Mouse (Mus musculus): ENCODE data around the gene Tef. TPM values are rescaled to one million over a fixed set of nuclear protein-coding genes. Genes with fewer than 3 reads are reported as not detected.

Gene Tef
- total and polyA plus RNA-seq, 3 experiments, result 12.3 to 21.7 TPM; not detected in 1

GRCm38 (mm10) chr15:81781816-81782215 is 20.4 kb upstream of the Tef start:
- Histone ChIP-seq H3K4me1 (ENCODE audit: control insufficient read depth in 1 of 2, insufficient read depth in 2 of 2, low read length in 2 of 2) (peaks cover 0 to 4% of the 10 kb centered on the region in 2 experiments; a peak in 2 of 4 replicates), H3K27me3 (ENCODE audit: control insufficient read depth in 1 of 2, insufficient read depth in 2 of 2, low read length in 2 of 2) (no peaks in the 10 kb centered on the region), H3K27ac (ENCODE audit: control insufficient read depth, low read depth, low read length) (no peak overlapping the region), H3K4me3 (ENCODE audit: control insufficient read depth in 1 of 2, insufficient read depth in 1 of 2, low read depth in 2 of 2, low read length in 2 of 2) (no peak overlapping the region), H3K9ac (ENCODE audit: control insufficient read depth, low read depth, low read length, poor library complexity, severe bottlenecking) (no peak overlapping the region), H3K9me3 (replicated peaks; ENCODE audit: insufficient read depth, low read length) (no peaks in the 10 kb centered on the region), H3K36me3 (ENCODE audit: control insufficient read depth in 1 of 2, insufficient read depth in 2 of 2, low read length in 2 of 2) (no peaks in the 10 kb centered on the region; a peak in 1 of 4 replicates), H3K79me2 (ENCODE audit: control insufficient read depth, insufficient read depth, low read length, poor library complexity) (no peaks in the 10 kb centered on the region)
- DNase-seq (ENCODE audit: low read depth, low spot score), result no peak
- TF ChIP-seq SMC3 (IDR thresholded peaks at IDR 0.05; ENCODE audit: low read depth, low read length), result no peak
- no peak for TF ChIP-seq MYB (IDR thresholded peaks at IDR 0.05; ENCODE audit: low read depth, low read length)
- TF ChIP-seq USF1 (IDR thresholded peaks at IDR 0.05; ENCODE audit: low read depth, low read length), result no peak
- no peak for TF ChIP-seq MAX (IDR thresholded peaks at IDR 0.05; ENCODE audit: low read length)
- no peak for TF ChIP-seq ZNF384 (IDR thresholded peaks at IDR 0.05; ENCODE audit: low read depth, low read length)
- no peak for TF ChIP-seq TBP (IDR thresholded peaks at IDR 0.05; ENCODE audit: low read depth, low read length)
- no peak for TF ChIP-seq MEF2A (IDR thresholded peaks at IDR 0.05; ENCODE audit: extremely low read depth, insufficient replicate concordance, low read depth, low read length, poor library complexity, severe bottlenecking)
- no peak for TF ChIP-seq MYC (IDR thresholded peaks at IDR 0.05; ENCODE audit: low read depth, low read length)

GRCm38 (mm10) chr15:81784762-81785161 is 17.5 kb upstream of the Tef start:
- H3K9ac ChIP-seq (ENCODE audit: control insufficient read depth, low read depth, low read length, poor library complexity, severe bottlenecking), result no peak overlapping the region
- no peak for DNase-seq (ENCODE audit: low read depth, low spot score)
- no peaks in the 10 kb centered on the region for H3K4me1 ChIP-seq (ENCODE audit: control insufficient read depth in 1 of 2, insufficient read depth in 2 of 2, low read length in 2 of 2)
- TF ChIP-seq CTCF (IDR thresholded peaks at IDR 0.05 in 2 of 3, conservative IDR thresholded peaks at IDR 0.05 in 1 of 3; ENCODE audit: control insufficient read depth in 1 of 3, insufficient read depth in 1 of 3, low read depth in 2 of 3, low read length in 3 of 3, poor library complexity in 1 of 3, severe bottlenecking in 1 of 3) (peak in 1 of 3 experiments; percentile 24; a peak in 1 of 6 replicates), SMC3 (IDR thresholded peaks at IDR 0.05; ENCODE audit: low read depth, low read length) (0 out of 2 replicates have a peak, but pooled peaks have one; percentile 14), GATA1 (IDR thresholded peaks at IDR 0.05; ENCODE audit: low read depth, low read length) (no peak)
- no peak overlapping the region for H3K4me3 ChIP-seq (ENCODE audit: control insufficient read depth in 1 of 2, insufficient read depth in 1 of 2, low read depth in 2 of 2, low read length in 2 of 2)
- H3K27me3 ChIP-seq (ENCODE audit: control insufficient read depth in 1 of 2, insufficient read depth in 2 of 2, low read length in 2 of 2), result no peaks in the 10 kb centered on the region
- no peaks in the 10 kb centered on the region for H3K79me2 ChIP-seq (ENCODE audit: control insufficient read depth, insufficient read depth, low read length, poor library complexity)
- H3K27ac ChIP-seq (ENCODE audit: control insufficient read depth, low read depth, low read length), result no peak overlapping the region
- H3K36me3 ChIP-seq (ENCODE audit: control insufficient read depth in 1 of 2, insufficient read depth in 2 of 2, low read length in 2 of 2), result no peaks in the 10 kb centered on the region; a peak in 1 of 4 replicates
- H3K9me3 ChIP-seq (replicated peaks; ENCODE audit: insufficient read depth, low read length), result no peaks in the 10 kb centered on the region

GRCm38 (mm10) chr15:81785701-81786100 is 16.5 kb upstream of the Tef start:
- no peak overlapping the region for H3K9ac ChIP-seq (ENCODE audit: control insufficient read depth, low read depth, low read length, poor library complexity, severe bottlenecking)
- no peaks in the 10 kb centered on the region for H3K9me3 ChIP-seq (replicated peaks; ENCODE audit: insufficient read depth, low read length)
- no peak for DNase-seq (ENCODE audit: low read depth, low spot score)
- no peaks in the 10 kb centered on the region; a peak in 1 of 4 replicates for H3K36me3 ChIP-seq (ENCODE audit: control insufficient read depth in 1 of 2, insufficient read depth in 2 of 2, low read length in 2 of 2)
- H3K27ac ChIP-seq (ENCODE audit: control insufficient read depth, low read depth, low read length), result no peak overlapping the region
- H3K4me3 ChIP-seq (ENCODE audit: control insufficient read depth in 1 of 2, insufficient read depth in 1 of 2, low read depth in 2 of 2, low read length in 2 of 2), result no peak overlapping the region
- TF ChIP-seq NELFE (IDR thresholded peaks at IDR 0.05; ENCODE audit: low read depth, low read length) (no peak), RAD21 (IDR thresholded peaks at IDR 0.05; ENCODE audit: low read depth, low read length) (no peak), MYC (IDR thresholded peaks at IDR 0.05; ENCODE audit: low read depth, low read length) (no peak), ELF1 (IDR thresholded peaks at IDR 0.05; ENCODE audit: low read depth, low read length) (no peak), RCOR1 (IDR thresholded peaks at IDR 0.05; ENCODE audit: low read depth, low read length) (no peak), MAZ (IDR thresholded peaks at IDR 0.05; ENCODE audit: low read depth, low read length) (no peak), POLR2AphosphoS2 (IDR thresholded peaks at IDR 0.05; ENCODE audit: low read length) (no peak), MYB (IDR thresholded peaks at IDR 0.05; ENCODE audit: low read depth, low read length) (no peak), EP300 (IDR thresholded peaks at IDR 0.05; ENCODE audit: low read depth in 1 of 2, low read length in 2 of 2) (no peak), JUND (IDR thresholded peaks at IDR 0.05; ENCODE audit: low read depth, low read length) (no peak), ZKSCAN1 (IDR thresholded peaks at IDR 0.05; ENCODE audit: low read depth, low read length) (no peak), POLR2AphosphoS5 (IDR thresholded peaks at IDR 0.05; ENCODE audit: borderline replicate concordance, low read depth, low read length) (no peak), TAL1 (IDR thresholded peaks at IDR 0.05; ENCODE audit: low read length) (no peak), TCF12 (IDR thresholded peaks at IDR 0.05; ENCODE audit: low read depth, low read length) (no peak)
- H3K79me2 ChIP-seq (ENCODE audit: control insufficient read depth, insufficient read depth, low read length, poor library complexity), result no peaks in the 10 kb centered on the region
- H3K27me3 ChIP-seq (ENCODE audit: control insufficient read depth in 1 of 2, insufficient read depth in 2 of 2, low read length in 2 of 2), result no peaks in the 10 kb centered on the region
- H3K4me1 ChIP-seq (ENCODE audit: control insufficient read depth in 1 of 2, insufficient read depth in 2 of 2, low read length in 2 of 2), result no peaks in the 10 kb centered on the region

Data from MEL (cell line).